Mouse (Mus musculus) hindbrain, postnatal 0 days (tissue): Measurements from ENCODE around the gene Arpin. TPM values are rescaled to one million over a fixed set of nuclear protein-coding genes. Genes with fewer than 3 reads are reported as not detected.

Experiments
- ATAC-seq: fragments of 200-750 bp; cut with Nextera tagmentation; 2 replicates; pipeline ENCODE4 v1.8.0; 2017; ENCODE audit warnings: mild to moderate bottlenecking, moderate TSS enrichment, moderate library complexity
- DNase-seq: peaks from one replicate; pipeline ENCODE4 v3.0.0-alpha.2; 2015; ENCODE audit warnings: low spot score
- H3K27ac ChIP-seq: fragments of 300-500 bp; sonication (generic); 2 replicates; pipeline ENCODE4 v1.5.1; 2014; ENCODE audit warnings: mild to moderate bottlenecking
- H3K27me3 ChIP-seq: fragments of 300-500 bp; sonication (generic); 2 replicates; pipeline ENCODE4 v1.6.1; 2014; ENCODE audit warnings: low read length, mixed read lengths; ENCODE audit not compliant: insufficient read depth
- H3K36me3 ChIP-seq: fragments of 300-500 bp; sonication (generic); 2 replicates; pipeline ENCODE4 v1.6.1; 2014; ENCODE audit warnings: low read length, mixed read lengths; ENCODE audit not compliant: insufficient read depth
- H3K4me1 ChIP-seq: fragments of 300-500 bp; sonication (generic); 2 replicates; pipeline ENCODE4 v1.6.1; 2014; ENCODE audit warnings: antibody characterized with exemption, low read length, mixed read lengths; ENCODE audit not compliant: insufficient read depth
- H3K4me2 ChIP-seq: fragments of 300-500 bp; sonication (generic); 2 replicates; pipeline ENCODE4 v1.6.1; 2014; ENCODE audit warnings: low read depth, mild to moderate bottlenecking, low read length, moderate library complexity, mixed read lengths
- H3K4me3 ChIP-seq: fragments of 300-500 bp; sonication (generic); 2 replicates; pipeline ENCODE4 v1.5.1; 2014; ENCODE audit warnings: low read length
- H3K9ac ChIP-seq: fragments of 300-500 bp; sonication (generic); replicated peaks from 2 replicates; pipeline ENCODE4 v1.6.1; 2014; ENCODE audit warnings: mild to moderate bottlenecking, low read length, moderate library complexity, mixed read lengths
- H3K9me3 ChIP-seq: fragments of 300-500 bp; sonication (generic); 2 replicates; pipeline ENCODE4 v1.6.1; 2016; ENCODE audit warnings: low read length, mixed read lengths
- CTCF ChIP-seq: IDR thresholded peaks from 2 replicates; pipeline ENCODE4 v1.5.1; 2016; ENCODE audit warnings: antibody characterized with exemption, control low read depth, low read depth
- WGBS: fragments of 180-500 bp; shearing (Covaris S2); extraction: QIAGEN DNeasy Blood & Tissue Kit; methylation state at CpG from one replicate; pipeline ENCODE4 v1.1.7; 2014; 5-methylcytosine and 5-hydroxymethylcytosine counted together
- polyA plus RNA-seq: library from polyadenylated mRNA; unstranded; fragments of >200 nt; fragmentation: Nextera tagmentation; extraction: Ambion mirVana; gene quantifications from 2 replicates; pipeline ENCODE4 v1.2.1, GENCODE M21; 2015
- total RNA-seq: library from RNA; depleted of rRNA; stranded (reverse); fragments of >200 nt; gene quantifications from 2 replicates; pipeline ENCODE4 v1.2.3, GENCODE M21; 2014

Gene Arpin
- total and polyA plus RNA-seq, 2 experiments from 2014 or later = 16.6 to 29.6 TPM

DNA sequence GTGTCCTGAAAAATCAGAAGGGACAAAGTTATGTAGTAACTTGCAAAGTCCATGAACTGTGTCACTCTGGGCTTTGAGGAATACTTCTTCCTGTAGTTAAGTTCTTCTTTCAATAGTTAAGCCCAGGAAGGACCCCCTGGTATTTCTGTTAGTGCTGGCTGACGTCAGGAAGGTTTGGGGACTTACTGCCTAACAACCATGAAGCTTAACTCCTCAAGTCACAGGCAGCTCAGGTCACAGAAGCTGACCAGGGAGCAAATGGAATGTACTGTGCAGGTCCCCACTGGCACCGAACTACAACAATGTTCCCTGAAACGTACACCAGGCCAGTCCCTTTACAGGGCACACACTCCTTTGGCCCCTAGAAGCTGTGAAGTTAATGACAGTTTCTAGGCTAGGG, 39.9 kb downstream of the Arpin start:
- Histone ChIP-seq H3K4me3 (no peak overlapping the region), H3K9me3 (no peaks in the 10 kb centered on the region), H3K36me3 (peaks cover 16% of the 10 kb centered on the region; the same call in 1 of the 2 replicates), H3K9ac (no peak overlapping the region), H3K27ac (no peak overlapping the region), H3K4me2 (no peak overlapping the region), H3K4me1 (no peaks in the 10 kb centered on the region), H3K27me3 (no peaks in the 10 kb centered on the region)
- TF ChIP-seq CTCF = no peak
- 75% methylated on average over 3 of the region's 3 CpGs for WGBS
- ATAC-seq = no peak
- DNase-seq = no peak

DNA sequence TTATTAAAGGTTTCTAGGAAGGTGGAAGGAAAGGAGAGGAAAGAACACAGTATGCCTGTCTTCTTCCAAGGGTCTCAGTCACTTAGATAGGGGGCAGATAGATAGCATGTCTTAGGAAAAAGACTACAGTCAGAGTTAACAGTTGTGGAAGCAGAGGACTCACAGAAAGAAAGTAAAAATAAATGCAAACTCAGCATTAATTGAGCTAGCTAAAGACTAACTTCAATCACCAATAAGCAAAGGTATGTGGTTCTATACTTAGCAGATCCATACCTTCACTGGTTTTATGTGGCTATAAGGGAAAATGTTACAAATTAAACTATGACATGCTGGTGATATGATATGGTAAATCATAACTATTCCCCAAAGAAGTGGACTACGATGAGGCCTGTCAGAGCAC, 40.4 kb downstream of the Arpin start:
- H3K27ac ChIP-seq = no peak overlapping the region
- H3K4me3 ChIP-seq = no peak overlapping the region
- H3K9me3 ChIP-seq = no peaks in the 10 kb centered on the region
- ATAC-seq = no peak
- no peak for TF ChIP-seq CTCF
- H3K4me2 ChIP-seq = no peak overlapping the region
- no peaks in the 10 kb centered on the region for H3K27me3 ChIP-seq
- 95% methylated on average over 1 of the region's 1 CpGs for WGBS
- H3K4me1 ChIP-seq = no peaks in the 10 kb centered on the region
- H3K9ac ChIP-seq = no peak overlapping the region
- no peak for DNase-seq
- peaks cover 16% of the 10 kb centered on the region; the same call in 1 of the 2 replicates for H3K36me3 ChIP-seq

DNA sequence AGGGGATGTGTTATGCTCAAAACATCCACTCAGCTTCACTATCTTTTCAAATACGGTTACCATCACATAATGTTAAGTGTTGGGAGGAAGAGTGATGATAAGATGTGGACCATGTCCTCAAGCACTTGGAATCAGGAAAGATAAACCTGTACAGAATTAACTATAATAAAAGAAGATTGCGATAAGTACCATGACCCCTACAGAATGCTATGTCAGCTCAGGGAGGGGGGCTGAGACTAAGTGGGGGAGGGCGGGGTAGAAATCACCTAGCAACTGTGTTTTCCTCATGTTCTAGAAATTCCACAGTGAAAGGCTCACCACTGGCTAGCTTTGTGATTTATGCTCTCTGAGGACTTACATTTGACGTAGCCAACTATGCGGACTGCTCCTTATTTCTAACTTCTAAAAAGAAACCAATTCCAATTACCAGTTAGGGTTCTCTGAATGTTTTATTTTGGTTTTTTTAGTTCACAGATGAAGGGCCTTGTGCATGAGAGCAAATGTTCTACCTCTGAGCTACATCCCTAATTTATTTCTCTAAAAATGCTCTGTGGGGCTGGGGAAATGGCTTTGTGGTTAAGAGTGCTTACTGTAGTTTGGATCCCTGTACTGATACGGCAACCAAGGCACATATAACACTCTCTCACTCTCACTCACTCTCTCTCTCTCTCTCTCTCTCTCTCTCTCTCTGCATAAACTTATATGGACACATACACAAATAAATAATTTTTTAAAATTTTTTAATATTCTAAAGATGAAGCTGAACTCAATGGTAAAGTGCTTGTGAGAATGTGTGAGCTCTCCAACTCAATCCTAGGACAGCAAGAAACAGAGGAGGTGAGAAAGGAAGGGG, 42.4 kb downstream of the Arpin start:
- WGBS = 89% methylated on average over 6 of the region's 6 CpGs
- H3K27me3 ChIP-seq = no peaks in the 10 kb centered on the region
- no peak overlapping the region for H3K27ac ChIP-seq
- ATAC-seq (no peak), DNase-seq (no peak)
- no peak overlapping the region for H3K9ac ChIP-seq
- no peak overlapping the region for H3K4me3 ChIP-seq
- H3K4me1 ChIP-seq = no peaks in the 10 kb centered on the region
- H3K4me2 ChIP-seq = no peak overlapping the region
- peaks cover 16% of the 10 kb centered on the region; the same call in 1 of the 2 replicates for H3K36me3 ChIP-seq
- TF ChIP-seq CTCF = no peak
- H3K9me3 ChIP-seq = no peaks in the 10 kb centered on the region

DNA sequence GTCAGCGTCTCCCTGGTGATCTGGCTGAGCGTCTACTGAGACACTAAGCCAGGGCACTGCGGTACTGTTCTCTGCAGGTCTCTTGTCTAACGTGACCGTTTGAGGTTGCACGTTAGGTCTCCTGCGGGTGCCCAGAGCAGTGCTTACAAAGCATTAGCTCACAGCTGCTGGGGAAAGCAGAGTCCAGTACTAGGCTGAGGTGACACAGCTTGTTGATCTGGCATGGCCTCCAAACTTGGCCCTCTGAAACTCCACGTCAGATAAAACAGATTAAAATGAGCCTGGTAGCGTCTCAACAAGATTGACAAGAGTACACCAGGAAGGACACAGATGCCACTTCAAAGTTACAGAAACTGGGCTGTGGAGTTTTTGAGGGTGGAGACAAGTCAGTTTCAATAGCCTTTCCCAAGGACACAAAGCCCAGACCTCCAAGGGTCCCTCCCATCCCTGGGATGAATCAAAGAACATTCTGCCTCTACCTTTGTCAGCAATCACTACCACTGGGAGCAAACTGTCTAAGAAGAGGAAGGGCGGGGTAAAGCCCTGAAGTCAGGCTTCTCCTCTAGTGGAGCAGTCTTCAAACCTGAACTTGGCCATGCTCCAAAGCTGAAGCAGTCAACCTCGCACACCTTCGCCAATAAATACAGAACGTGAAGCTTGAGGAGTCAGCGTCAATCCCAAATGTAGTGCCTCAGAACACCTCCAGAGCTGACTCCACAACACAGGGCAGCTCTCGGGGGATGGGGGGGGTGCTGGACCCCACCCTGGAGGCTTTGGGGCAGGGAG, 44.5 kb downstream of the Arpin start:
- no peaks in the 10 kb centered on the region for H3K9me3 ChIP-seq
- H3K9ac ChIP-seq = no peak overlapping the region
- no peaks in the 10 kb centered on the region for H3K4me1 ChIP-seq
- TF ChIP-seq CTCF = no peak
- no peaks in the 10 kb centered on the region for H3K27me3 ChIP-seq
- no peak overlapping the region for H3K4me2 ChIP-seq
- DNase-seq (no peak), ATAC-seq (no peak)
- H3K36me3 ChIP-seq = peaks cover 16% of the 10 kb centered on the region; the same call in 1 of the 2 replicates
- H3K27ac ChIP-seq = no peak overlapping the region
- no peak overlapping the region for H3K4me3 ChIP-seq
- WGBS = 85% methylated on average over 15 of the region's 15 CpGs

DNA sequence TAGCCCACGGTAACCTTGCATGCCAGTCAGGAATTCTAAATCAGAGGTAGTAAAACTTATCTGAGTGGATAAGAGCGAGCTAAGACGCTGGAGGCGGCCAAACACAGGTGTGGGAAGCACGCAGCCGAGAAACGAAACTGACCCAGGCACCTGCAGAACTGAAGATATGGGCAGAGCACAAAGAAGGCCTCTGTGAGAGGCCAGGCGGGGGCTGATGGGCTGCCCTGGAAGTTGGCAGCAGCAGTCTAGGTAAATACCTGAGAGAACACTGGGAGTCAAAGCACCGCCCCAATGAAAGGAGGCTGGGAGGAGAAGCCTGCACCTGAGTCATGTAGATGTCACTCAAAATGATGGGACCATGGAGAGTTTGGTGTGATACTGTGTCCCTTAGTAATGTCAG, 46.6 kb downstream of the Arpin start:
- Histone ChIP-seq H3K4me3 (no peak overlapping the region), H3K4me1 (no peaks in the 10 kb centered on the region), H3K36me3 (peaks cover 10% of the 10 kb centered on the region; the same call in 1 of the 2 replicates), H3K9ac (no peak overlapping the region), H3K27ac (no peak overlapping the region), H3K27me3 (no peaks in the 10 kb centered on the region), H3K4me2 (no peak overlapping the region), H3K9me3 (no peaks in the 10 kb centered on the region)
- DNase-seq = no peak
- WGBS = 92% methylated on average over 9 of the region's 9 CpGs
- no peak for TF ChIP-seq CTCF
- ATAC-seq = no peak

DNA sequence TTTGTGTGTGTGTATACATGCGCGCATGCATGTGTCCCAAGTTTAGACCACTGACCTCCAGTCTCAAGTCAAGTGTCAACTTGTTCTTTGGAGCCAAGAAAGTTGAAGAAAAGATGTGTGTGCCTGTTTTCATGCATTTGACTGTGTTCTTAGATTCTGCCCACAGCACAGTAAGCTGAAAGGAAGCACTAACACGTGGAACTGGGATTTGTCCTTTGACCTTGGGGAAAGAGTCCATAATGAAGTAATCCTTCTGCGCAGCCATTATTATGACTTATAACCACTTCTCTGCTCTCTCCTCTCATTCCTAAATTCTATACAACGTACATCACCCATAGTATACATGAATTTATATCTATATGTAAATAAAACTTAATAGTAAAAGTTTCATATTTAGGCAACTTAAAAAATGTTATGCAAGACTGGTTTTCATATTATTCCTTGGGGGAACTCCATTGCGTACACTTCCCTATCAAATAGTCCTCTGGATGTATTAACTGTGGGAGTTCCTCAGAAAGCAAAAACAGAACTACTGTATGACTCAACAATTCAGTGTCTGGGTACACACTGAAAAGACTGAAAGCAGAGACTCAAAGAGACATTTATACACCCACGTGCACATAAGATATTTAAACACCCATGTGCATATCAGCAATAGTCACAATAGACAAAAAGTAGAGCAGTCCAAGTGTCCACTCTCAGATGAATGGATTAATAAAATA, 51.4 kb downstream of the Arpin start:
- H3K4me1 ChIP-seq = no peaks in the 10 kb centered on the region
- H3K4me3 ChIP-seq = no peak overlapping the region
- H3K4me2 ChIP-seq = no peak overlapping the region
- H3K9ac ChIP-seq = no peak overlapping the region
- H3K36me3 ChIP-seq = peaks cover 18% of the 10 kb centered on the region
- no peak for TF ChIP-seq CTCF
- 87% methylated on average over 7 of the region's 7 CpGs for WGBS
- DNase-seq (no peak), ATAC-seq (no peak)
- H3K27ac ChIP-seq = no peak overlapping the region
- H3K27me3 ChIP-seq = no peaks in the 10 kb centered on the region
- H3K9me3 ChIP-seq = no peaks in the 10 kb centered on the region
